Mouse (Mus musculus) bone marrow macrophage, adult 2 months (primary cell): ENCODE results near the gene Tsen54. TPM values are rescaled to one million over a fixed set of nuclear protein-coding genes. Genes with fewer than 3 reads are reported as not detected.

Experiments used
- H3K27ac ChIP-seq: 2 replicates; pipeline ENCODE4 v1.5.1; 2012; ENCODE audit warnings: low read depth, low read length; ENCODE audit not compliant: insufficient read depth
- H3K4me1 ChIP-seq: 2 replicates; pipeline ENCODE4 v1.6.1; 2012; ENCODE audit warnings: low read length; ENCODE audit not compliant: control insufficient read depth, insufficient read depth
- H3K4me3 ChIP-seq: 2 replicates; pipeline ENCODE4 v1.5.1; 2012; ENCODE audit warnings: mild to moderate bottlenecking, low read length, moderate library complexity; ENCODE audit not compliant: insufficient read depth
- CTCF ChIP-seq: IDR thresholded peaks from 2 replicates; pipeline ENCODE4 v1.5.1; 2012; ENCODE audit warnings: low read depth, mild to moderate bottlenecking, low read length, moderate library complexity
- POLR2A ChIP-seq: IDR thresholded peaks from 2 replicates; pipeline ENCODE4 v1.6.1; 2012; ENCODE audit warnings: mild to moderate bottlenecking, low read depth, low read length, borderline replicate concordance
- polyA plus RNA-seq: library from polyadenylated mRNA; stranded (reverse); fragments of >200 nt; gene quantifications from 2 replicates; pipeline ENCODE4 v1.2.4, GENCODE M21; 2012; ENCODE audit not compliant: missing spikeins, insufficient read depth, insufficient read length

The Tsen54 gene
- polyA plus RNA-seq, 1 experiment = 10.6 TPM

GRCm38 (mm10) chr11:115824813-115825212 is 10.3 kb downstream of the Tsen54 start:
- H3K4me1 ChIP-seq = peaks cover 13% of the 10 kb centered on the region
- peak overlapping the region; percentile 81 for H3K4me3 ChIP-seq
- no peak overlapping the region for H3K27ac ChIP-seq
- no peak for TF ChIP-seq POLR2A
- no peak for TF ChIP-seq CTCF

- H3K27ac ChIP-seq = no peak overlapping the region
- H3K4me3 ChIP-seq = no peak overlapping the region
- H3K4me1 ChIP-seq = peaks cover 7% of the 10 kb centered on the region
- TF ChIP-seq POLR2A (no peak), CTCF (no peak)
Measured at GRCm38 (mm10) chr11:115826487-115826886, 12.0 kb downstream of the Tsen54 start.

DNA sequence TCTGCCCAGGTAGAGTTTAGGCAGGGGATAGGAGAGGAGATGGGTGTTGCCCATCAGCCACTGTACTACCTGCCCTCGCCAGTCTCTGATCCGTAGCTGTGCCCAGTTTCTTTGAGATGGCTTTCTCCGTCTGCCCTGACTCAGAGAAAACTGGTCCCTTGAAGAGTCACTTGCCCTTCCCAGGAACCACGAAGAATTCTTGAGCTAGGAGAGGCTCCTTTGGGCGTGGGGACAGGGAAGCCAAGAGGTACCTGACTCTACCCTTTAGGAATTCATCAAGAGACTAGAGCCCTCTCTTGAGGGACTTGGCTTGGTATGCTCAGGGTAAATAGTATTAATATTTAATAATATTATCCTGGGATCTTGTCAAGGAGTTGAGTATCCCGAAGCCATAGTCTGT is 13.1 kb downstream of the Tsen54 start:
- Histone ChIP-seq H3K4me1 (peaks cover 7% of the 10 kb centered on the region), H3K27ac (no peak overlapping the region), H3K4me3 (no peak overlapping the region)
- TF ChIP-seq POLR2A (no peak), CTCF (no peak)

DNA sequence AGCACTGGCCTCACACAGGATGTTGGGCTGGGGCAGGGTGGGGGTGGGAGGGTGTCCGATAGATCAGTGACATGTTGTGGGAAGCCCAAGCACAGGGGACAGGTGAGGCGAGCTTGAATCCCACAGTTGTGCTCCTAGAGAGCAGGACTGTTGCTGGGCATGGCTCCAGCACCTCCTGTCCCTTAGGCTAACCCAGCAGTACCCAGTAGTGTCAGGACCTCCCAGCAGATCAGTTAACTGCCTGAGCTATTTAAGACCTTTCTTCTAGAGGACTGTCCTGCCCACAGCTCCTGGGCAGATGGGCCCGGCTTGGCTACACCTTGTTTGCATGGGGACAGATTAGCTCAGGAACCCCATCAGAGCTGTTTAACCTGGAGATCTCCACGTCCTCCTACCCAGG is 14.5 kb downstream of the Tsen54 start:
- TF ChIP-seq CTCF = no peak
- TF ChIP-seq POLR2A = no peak
- H3K4me3 ChIP-seq = no peak overlapping the region
- H3K27ac ChIP-seq = no peak overlapping the region
- H3K4me1 ChIP-seq = 0 out of 2 replicates have a peak, but pooled peaks cover 3% of the 10 kb centered on the region

DNA sequence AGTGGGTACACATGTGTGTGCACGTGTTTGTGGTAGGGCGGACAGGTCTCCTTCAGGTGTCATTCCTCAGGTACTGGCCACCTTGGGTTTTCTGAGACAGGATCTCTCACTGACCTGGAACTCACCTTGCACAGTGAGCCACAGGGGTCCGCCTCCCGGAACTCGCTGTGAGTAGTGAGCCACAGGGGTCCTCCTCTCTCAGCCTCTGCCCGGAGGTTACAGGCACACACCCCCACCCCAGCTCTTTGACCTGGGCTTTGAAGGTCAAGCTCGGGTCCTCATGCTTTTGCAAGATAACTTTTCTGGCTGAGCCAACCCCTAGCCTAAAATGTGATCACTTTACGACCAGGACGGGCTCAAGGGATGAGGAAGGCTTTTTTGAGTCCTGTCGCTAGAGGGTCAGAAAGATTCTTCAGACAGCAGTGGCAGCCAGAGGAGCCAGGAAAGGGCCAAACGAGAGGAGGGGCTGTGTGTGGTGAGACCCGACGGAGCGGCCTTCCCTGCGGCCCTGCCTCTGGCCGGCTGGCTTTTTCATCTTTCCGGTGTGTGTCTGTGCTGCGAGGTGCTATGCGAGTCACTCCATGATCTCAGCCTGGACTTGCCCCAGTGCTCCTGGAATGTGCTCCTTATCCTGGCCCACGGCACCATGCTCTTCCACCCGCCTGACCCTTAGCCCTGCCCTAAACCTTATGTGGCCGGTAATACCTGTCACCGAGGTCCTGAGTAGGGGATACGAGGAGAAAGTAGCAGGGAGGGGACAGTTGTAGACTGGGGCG is 16.2 kb downstream of the Tsen54 start:
- TF ChIP-seq POLR2A (no peak), CTCF (no peak)
- H3K4me3 ChIP-seq = no peak overlapping the region
- no peaks in the 10 kb centered on the region for H3K4me1 ChIP-seq
- H3K27ac ChIP-seq = no peak overlapping the region

- H3K27ac ChIP-seq = no peak overlapping the region
Measured at GRCm38 (mm10) chr11:115831518-115831917, 17.0 kb downstream of the Tsen54 start.

GRCm38 (mm10) chr11:115832064-115832463 is 17.5 kb downstream of the Tsen54 start:
- no peak for TF ChIP-seq CTCF
- TF ChIP-seq POLR2A = no peak
- Histone ChIP-seq H3K27ac (no peak overlapping the region), H3K4me3 (no peak overlapping the region), H3K4me1 (no peaks in the 10 kb centered on the region)

More at GRCm38 (mm10) chr11:115831518-115831917, 17.0 kb downstream of the Tsen54 start:
- H3K4me1 ChIP-seq = no peaks in the 10 kb centered on the region
- TF ChIP-seq POLR2A = no peak
- no peak overlapping the region for H3K4me3 ChIP-seq

DNA sequence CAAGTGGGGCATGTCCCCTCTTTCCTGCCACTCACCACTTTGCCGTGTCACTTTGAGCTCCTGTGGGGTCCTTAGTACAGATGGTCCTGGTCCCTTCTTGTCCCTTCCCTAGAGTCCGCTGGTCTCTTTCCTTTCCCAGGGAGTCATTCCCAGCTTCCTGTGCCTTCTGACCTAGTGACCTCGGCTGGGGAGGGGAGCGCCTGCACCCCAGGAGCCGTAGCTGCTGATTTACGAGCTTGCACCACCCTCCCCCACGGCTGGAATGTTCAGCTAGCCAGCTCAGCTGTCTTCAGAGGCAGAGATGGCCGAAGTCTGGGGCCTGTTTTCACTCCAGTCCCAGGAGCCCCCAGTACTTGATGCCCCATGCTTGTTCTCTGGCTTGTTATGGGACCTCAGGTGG is 18.0 kb downstream of the Tsen54 start:
- no peak overlapping the region for H3K27ac ChIP-seq
- no peak overlapping the region for H3K4me3 ChIP-seq
- TF ChIP-seq POLR2A = no peak
- TF ChIP-seq CTCF = no peak
- no peaks in the 10 kb centered on the region for H3K4me1 ChIP-seq

DNA sequence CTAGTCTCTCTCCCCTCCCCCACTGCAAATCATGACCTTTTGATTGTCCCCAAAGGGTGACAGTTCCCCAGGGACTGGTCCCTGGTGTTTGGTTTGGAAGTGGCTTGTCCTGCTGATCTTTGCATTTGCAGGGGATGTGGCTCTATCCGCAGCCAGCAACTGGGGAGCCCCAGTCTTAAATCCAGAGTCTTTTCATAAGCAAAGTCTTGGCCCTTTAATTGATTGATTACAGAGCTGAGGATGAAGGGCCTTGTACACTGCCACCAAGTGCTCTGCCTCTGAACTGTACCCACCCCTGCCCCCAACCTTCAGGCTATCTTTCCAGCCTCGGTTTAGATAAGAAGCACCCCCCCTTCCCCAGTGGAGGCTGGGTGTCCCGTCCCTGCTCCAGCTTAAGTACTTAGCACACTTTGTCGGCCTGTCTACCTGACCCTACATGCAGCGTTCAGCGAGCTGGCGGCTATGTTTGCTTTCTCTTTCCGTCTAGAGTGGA is 18.5 kb downstream of the Tsen54 start:
- H3K27ac ChIP-seq = no peak overlapping the region
- H3K4me3 ChIP-seq = no peak overlapping the region
- H3K4me1 ChIP-seq = no peaks in the 10 kb centered on the region
- TF ChIP-seq CTCF (no peak), POLR2A (no peak)

DNA sequence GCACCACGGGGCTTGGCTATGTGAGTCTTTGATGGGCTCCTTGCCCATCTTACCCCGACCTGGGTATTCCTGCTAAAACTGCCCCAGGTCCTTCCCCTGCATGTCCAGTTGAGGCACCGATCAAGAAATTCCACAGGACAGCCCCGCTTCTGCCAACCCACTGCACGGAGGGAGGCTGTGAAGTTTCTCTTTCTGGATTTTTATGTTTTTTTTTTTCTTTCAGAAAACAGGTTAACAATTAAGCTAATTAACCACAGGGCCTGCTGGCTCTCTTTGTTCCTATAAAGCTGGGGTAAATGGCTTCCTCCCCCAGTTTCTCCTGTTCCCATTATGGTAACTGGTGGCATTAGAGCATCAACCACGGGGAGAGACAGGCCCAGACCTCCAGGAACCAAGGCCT is 19.5 kb downstream of the Tsen54 start:
- no peaks in the 10 kb centered on the region for H3K4me1 ChIP-seq
- no peak overlapping the region for H3K27ac ChIP-seq
- no peak overlapping the region for H3K4me3 ChIP-seq
- TF ChIP-seq CTCF (no peak), POLR2A (no peak)
